Mouse (Mus musculus) adrenal gland, postnatal 10 days (tissue): ENCODE data around the gene Fgf18. TPM values are rescaled to one million over a fixed set of nuclear protein-coding genes. Genes with fewer than 3 reads are reported as not detected.

Source experiments
- DNase-seq: peaks from one replicate; pipeline ENCODE4 v3.0.0; 2021; ENCODE audit warnings: mixed read lengths
- total RNA-seq, 2 experiments: library from RNA; stranded (reverse); gene quantifications; 2 replicates each; pipeline ENCODE4 v1.2.3; 2021

Gene Fgf18
- total RNA-seq, 2 experiments from 2014 or later = 3.0 to 3.6 TPM

DNA sequence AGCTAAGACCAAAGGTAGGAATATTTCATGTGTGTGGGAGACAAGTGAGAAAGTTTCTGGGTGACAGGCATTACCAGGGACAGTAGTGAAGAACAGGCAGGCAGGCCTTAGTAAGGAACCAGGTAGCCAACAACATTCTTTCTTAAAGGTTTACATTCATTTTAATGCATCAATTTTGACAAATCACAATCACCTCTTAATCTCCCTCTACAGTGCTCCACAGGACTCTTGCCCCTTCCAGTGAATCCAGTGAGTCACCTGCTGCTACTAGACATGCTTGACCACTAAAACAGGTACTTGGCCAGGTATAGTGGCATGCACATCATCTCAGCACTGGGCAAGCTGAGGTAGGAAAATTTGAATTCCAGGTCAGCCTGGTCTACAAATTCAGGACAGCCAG lies 3.2 kb upstream of the Fgf18 start:
- no peak for DNase-seq

DNA sequence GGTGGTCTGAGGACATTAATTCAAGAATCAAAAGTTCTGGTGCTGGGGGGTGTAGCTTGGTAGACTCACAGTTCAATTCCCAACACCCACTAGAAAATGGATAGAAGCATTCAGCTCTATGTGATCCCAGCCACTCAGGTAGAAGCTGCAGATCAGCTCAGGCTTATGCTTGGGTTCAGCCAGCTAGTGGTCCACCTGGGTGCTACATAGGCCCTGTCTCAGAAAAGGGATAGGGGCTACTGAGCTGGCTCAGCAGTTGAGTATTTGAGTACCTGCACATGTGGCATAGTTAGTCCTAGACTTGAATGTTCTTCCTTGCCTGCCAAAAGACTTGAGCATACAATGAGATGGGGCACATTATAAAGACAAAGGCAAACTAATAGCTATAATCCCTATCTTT lies 2.3 kb upstream of the Fgf18 start:
- no peak for DNase-seq

DNA sequence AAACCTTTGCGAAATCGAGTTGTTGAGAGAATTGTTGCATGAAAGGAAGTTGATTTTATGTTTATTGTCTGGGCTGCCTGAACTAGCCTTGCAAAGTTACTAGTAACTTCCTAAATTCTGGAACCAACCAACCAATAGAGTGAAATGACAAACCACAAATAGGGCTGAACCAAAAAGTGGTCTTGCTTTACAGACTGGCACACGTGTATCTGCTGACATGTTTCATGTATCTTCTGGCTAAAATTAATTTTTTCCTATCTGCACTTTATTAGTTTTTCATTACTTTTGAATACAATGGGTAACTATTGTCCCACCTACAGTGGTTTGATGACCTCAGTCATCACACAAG lies 1.9 kb upstream of the Fgf18 start:
- DNase-seq = no peak

DNA sequence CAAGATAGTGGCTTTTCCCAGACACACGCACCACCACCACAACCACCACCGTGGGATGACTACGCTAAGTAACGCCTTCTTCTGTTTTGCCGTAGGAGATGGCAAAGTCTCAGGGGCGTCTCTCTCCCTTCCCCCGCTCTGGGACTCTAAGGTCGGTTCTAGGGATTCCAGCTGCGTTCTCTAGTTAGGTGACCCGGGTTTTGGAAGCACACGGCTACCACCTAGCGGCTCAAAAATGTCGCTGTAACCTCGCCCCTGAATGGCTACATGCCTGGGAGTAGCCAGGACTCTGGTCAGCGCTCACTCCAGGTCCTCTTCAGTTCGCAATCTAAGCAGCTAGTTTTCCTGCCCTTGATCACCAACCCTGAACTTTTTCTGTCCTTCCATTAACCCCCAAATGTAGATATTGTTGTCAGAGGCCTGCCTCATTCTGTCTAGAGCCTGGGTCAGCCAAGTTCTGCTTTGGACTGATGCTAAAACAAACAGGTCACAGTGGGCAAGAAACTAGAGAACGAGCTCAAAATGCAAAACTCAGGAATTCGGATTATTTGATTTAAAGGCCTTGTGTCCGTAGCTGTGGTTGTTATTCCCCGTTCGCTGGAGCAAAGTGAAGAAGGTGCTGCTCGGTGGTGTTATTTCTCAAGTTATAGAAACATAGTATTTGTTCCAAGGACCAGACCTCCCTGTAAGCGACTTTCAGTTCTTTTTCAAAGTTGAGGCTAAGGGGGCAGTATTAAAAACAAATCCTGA lies 1.3 kb upstream of the Fgf18 start:
- peak; percentile 83 for DNase-seq

DNA sequence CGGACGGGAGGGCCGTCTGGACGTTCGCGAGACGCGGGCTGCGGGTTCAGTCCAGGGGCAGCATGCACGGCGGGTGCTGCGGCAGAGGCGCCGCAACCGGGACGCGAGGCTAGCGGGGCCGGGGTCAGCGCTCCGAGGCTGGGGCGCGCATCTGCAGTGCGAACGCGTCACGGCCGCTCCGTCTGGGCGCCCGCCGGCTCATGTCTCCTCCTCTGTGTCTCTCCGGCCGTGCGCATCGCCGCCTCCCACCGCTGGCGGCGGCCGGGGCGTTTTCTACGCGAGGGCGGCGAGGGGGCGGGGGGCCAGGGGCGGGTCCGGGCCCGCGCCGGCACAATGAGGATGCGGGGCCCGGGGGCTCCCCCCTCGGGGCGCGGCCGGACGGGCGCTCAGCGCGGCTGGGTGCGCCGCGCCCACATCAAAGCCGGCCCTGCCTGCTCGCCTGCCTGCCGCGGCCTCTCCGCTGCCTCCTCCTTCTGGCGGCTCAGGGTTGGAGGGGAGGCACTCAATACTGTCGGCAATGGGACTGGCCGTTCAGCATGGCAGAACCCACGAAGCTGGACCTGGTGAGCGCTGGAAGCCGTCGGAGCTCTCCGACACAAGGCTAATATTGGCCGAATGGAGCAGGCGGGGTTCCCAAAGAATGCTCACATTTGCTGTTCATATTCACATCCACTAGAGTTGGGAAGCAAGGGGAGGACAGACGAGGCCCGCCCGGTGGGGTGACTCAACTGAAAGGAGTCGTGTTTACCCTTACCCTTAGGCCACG lies 555 bp upstream of the Fgf18 start:
- DNase-seq = peak; percentile 68

DNA sequence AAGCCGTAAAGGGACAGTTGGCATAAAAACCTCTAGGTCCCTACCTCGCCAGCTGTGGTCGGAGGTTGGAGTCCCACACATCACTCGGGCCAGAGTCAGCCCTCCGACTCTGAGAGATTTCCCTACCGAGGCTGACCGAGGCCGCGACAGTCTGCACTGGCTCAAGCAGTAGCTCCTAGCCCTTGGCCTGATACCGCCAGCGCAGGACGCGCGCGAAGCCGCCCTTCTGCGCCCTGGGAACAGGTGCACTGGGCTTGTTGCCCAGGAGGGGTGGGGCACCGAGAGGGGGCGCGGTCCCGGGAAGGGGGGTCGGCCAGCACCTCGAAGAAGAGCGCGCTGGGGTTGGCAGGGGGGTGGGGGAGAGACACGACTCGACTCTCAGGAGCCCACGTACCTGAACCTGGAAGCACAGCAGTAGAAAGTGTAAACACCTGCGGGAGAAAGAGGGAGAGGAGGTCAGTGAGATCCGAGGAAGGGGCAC lies 509 bp downstream of the Fgf18 start:
- peak; percentile 42 for DNase-seq

DNA sequence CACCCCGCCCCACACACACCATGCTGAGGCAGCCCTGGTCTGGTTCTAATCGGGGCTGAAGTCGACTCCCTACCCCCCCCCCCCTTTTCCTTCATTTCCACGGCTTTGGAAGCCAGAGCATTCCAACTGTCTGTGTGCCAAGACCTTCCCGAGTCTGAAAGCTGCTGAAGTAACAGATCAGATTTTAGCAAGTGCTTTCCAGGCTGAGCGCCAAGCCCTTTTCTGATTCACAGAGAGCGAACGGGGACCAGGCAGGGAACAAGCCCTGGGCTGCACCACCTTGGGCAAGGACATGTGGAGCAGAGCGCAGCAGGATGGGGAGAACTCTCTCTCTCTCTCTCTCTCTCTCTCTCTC lies 1.1 kb downstream of the Fgf18 start:
- peak; percentile 89 for DNase-seq

DNA sequence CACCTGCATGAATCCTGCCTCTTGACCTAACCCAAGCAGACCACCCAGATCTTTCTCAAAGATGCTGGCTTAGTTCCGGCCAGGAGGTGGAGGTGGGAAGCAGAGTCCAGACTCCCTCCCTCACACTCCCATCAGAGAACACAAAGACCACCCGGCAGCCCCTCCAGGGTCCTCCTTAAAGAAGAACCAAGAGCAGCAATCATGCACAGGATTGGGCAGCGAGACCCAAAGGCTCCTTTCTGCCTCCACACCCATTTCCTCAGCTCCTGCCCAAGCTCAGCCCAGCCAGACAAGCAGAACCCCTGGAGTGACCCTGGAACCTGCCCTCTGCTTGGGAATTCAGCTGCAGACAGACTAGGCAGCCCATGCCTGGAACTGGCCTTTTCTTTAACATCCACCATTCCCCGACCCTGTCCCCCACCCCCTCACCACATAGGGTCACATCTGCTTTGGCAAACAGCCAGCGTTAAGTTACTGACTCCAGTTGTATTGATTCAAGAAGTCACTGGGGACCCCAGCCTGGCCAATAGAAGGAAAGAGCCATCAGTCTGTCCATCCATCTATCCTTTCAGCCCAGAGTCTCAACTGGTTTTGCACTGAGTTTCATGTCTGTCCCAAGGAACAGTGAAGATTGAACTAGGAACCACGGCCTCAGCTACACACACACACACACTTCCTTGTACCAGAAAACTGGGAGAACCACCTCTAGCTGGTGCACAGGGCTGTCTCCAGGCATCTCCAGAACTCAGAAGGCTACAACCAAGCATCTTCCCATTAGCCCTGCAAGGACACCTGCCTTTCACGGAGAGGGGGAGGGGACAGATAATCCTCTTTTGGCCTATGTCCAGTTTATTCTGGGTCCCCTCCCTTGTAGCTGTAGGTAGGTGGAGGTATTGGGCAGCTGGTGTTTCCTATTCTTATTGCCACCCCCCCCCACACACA lies 1.7 kb downstream of the Fgf18 start:
- no peak for DNase-seq

DNA sequence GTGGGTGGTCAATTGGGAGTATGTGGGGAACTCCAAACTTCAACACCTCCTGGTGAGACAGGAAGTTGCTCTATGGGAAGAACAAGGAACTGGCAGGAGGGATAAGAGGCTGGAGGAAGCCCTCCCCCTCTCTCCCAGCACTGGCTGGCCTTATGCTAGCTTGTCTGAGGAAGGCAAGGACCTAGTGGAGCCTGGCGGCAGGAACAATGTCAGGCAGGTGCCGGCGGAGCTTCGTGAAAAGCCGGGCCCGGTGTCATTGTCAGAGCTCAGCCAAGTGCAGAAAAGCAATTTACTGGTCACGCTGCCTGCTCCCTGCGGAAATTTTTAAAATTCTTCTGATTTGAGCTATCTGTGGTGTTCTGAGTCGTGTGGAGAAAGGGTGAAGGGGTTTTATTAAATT lies 3.3 kb downstream of the Fgf18 start:
- no peak for DNase-seq

DNA sequence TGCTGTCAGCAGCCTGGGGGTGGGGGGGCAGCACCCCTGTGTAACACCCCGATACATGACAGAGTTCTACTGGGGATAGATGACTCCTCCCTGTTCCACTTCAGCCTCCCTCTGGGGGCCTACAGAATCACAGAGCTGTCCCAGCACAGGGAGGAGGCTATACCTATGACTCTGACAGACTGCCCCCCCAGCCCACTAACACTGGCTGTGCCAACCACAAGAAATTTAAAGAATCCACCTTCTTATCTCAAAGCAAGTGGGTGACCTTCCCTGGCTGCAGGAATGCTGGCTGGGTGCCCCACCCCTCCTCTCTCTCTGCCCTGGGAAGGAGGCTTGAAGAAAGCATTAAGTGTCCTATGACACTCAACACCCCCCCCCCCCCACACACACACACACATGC lies 4.4 kb downstream of the Fgf18 start:
- DNase-seq = peak; percentile 49

DNA sequence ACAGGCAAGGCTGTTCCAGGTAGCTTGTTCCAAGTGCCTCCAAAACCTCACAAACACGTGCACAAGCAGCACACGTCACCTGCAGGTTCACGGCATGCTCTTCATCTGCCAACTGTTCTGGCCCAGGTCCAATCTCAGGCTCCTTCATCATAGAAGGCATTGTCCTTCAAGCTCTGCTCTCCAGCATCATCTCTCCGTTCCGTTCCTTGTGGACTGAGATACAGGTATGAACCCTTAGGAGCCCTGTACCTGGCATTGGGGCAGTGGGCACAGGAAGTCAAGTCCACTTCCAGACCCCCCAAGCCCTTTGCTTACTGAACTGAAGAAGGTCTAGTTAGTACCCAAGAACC lies 7.1 kb downstream of the Fgf18 start:
- no peak for DNase-seq

DNA sequence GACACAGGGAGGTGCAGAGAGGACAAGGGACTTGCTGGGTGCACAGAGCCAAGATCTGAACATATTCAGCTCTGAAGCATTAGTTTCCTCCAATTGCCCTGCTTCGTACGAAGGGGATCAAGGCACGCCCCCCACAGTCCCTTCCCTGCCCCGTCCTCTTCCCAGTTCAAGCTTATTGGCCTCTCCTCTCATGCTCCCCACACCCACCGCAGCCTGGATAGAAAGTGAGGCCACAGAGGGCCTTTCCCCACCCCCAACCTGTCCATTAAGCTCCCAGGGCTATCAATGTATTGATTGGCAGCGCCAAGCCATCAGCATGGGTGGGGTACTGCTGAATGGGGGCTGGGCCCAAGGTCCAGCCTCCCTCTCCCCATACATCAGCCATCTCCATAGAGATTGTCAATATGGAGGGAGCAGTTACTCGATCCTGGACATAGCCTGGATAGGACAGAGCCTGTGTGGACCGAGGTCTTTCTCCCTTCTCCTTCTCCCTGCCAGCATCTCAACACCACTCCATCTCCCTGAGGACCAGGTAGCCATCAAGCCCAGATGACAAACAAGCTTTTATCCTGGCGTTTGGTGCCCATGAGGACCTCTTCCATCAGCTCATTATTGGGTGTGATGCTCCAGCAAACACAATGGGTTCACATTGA lies 7.6 kb downstream of the Fgf18 start:
- no peak for DNase-seq

DNA sequence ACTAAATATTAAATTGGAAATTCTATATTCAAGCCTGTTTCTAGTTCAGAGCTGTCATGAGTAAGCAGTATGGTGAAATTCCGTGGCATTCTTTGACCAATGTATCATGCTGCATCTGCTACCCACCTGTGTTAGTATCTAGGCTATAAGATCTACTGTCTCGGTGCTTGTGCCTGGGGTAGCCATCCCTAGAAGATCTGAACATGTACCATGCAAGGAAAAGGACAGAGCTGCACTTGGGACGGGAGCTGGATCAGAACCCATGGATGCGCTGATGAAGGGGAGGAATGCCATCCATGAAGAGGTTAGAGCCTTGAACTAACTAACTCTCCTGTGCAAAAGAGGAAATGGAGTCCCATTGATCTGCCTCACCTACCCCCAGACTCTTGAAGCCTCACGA lies 8.5 kb downstream of the Fgf18 start:
- DNase-seq = no peak

DNA sequence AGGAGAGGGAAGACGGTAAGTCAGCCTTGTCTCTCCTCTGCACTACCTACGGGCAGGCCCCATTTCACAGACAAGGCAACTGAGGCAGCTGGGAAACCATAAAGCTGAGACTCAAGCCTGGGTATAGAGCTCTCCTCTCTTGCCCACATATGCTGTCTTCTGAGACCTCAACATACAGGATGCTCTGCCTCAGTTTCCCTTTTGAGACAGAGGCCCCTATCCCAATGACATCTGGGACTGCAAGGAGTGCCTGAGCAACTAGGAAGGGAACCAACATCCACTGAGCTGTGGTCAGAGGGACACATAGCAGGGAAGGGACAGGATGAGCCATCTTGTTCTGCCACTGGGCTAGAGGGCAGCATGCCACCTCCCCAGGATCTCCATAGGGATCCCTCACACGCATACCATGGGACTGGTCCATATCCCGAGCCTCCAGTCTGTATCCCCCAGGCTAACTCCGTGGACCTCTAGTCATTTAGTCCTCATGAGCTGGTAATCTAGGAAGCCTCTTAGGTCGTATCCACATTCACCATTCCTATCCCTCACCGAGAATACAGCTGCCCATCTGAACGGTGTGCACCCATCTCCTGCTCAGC lies 12.7 kb downstream of the Fgf18 start:
- no peak for DNase-seq

DNA sequence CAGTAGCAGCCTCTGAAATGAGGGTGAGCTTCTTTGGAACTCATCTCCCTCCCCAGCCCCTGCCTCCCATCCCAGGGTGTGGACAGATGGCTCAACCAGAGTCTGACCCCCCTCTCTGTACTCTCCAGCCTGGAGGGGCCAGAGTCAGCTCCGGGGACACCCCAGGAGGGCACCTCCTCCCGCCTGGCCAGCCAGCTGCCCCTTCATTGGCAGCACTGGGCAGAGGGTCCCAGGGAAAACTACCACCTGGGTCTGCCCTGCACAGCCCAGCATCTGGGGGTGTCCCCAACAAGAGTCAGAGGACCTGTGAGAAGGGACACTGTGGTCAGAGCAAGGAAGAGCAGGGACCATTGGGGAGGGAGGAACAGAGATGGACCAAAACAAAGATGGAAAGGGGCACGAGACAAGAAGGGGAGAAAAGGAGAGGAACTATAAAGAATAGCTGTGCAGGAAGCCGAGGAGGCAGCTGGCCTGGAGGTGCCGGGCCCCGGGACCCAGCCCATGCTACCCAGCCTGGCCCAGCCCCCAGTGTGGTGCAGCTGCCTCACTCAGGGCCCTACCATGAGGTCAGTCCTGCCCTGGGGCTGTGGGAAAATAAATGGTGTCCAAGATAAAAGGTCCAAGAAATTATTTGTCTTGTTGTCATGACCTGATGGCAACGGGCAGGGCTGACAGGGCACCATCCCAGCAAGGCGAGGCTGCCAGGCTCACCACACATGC lies 14.4 kb downstream of the Fgf18 start:
- no peak for DNase-seq

DNA sequence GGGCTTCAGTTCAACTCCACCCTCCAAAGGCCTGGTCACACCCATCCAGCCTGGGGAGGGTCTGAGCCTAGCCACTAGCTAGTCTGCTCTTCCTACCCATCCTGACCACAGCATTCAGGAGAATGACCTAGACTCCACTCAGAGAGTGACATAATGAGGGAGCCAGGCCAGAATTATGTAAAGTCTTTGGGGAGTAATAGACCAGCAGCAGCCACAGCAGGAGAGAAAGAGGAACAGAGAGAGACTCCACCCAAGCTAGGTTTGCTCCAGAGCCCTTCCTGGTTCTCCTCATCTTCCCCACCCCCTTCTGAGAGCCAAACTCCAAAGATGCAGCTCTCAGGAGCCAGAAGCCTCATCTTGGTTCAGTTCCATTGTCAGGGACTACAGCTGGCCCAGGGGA lies 20.1 kb downstream of the Fgf18 start:
- DNase-seq = no peak

DNA sequence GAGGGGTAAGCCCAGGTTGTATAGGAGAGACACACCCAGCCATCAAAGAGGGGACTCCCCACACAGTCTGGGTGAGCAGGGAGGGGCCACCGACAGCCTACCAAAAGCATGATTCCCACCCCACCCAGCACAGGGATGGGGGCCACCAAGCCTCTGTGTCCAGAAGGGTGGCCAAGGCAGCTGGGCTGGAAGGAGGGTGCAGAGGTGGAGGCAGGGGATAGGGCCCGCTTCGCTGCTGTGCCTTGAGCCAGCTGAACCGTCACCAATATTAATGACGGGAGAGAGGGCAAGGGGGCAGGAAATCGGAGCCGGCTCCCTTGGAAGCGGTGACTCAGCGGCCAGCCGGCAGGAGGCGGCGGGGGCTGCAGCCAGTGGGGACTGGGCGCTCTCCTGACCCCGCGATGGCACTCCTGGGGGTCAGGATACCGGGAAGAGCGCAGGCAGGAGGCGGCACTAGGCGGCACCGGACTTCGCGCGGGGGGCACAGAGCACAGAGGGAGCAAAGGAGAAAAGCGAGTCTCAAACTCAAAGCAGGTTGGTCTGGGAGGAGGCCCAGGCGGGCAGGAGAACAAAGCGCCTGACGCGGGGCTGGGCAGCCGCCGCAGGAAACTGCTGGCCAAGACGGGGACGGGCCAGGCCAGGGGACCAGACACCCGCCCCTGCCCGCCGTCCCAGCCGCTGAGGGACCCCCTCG lies 24.5 kb downstream of the Fgf18 start:
- DNase-seq = peak; percentile 67

DNA sequence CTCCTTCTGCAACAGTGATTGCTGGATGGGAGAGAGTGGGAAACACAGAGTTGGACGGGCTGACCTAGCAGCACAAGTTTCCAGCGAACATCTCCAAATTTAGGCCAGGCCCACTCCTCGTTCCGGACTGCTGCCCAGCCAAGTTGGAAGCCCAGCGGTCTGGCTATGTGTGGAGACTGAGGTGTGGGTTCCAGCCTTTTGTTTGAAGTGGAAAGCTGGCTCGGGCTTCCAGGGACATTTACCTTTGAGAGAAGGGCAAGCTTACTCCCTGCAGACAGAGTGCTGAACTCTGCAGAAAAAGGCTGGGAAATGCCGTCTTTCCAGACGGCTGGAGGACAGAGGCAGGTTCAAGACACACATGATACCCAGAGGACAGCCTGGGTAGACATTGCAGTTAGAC lies 27.6 kb downstream of the Fgf18 start:
- DNase-seq = no peak

DNA sequence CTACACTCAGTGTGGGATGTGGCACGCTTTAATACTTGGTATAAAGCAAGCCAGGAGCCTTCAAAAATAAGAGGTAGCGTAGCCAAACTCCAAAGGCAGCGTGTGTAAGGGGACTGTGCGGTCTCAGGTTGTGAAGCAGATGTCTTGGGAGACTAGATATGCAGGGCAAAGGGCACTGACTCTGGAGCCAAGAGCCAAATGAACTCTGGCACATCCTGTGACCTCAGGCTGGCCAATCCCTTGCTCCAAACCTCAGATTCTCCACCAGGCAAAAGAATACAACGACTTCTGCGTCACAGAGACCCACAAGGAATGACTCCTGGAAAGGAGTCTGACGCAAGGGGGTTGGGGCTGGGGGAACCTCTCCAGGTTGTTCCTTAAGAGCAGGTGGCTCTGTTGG lies 28.1 kb downstream of the Fgf18 start:
- DNase-seq = no peak

DNA sequence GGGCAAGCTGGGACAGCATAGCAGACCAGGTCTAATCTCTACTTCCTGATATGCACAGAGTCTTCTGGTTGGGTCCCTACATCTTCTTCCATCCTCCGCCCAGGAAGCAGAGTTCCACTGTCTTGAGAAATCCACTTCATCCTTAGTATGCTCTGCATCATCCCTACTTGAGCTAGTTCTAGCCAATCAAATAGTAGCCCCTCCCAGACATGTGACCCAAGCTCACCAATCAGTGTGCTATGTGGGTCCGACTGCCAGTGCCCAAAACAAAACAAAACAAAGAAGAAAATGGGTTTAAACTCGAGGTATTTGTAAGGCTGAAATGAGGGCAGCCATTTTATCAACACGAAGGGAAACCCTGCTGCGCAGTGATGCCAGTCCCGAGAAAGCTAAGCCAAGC lies 28.7 kb downstream of the Fgf18 start:
- no peak for DNase-seq

DNA sequence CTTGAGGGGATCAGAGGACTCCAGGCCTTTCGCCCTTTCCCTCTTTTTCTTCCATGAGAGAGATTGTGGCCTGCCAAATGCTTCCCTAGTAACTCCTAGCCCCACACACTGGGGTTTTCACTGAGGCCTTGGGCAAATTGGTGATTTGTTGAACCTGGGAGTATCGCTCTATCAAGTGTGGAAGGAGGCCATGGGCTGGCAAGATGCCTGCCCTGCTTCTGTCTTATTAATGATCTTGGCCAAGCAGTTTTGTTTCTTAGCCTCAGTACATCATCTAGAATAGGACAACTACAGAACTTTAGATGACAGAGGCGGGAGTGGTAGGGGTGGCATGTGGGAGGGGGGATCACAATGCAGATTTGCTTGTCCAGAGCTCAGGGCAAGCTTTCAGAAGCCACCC lies 31.4 kb downstream of the Fgf18 start:
- no peak for DNase-seq
